In the genomic region with DNA sequence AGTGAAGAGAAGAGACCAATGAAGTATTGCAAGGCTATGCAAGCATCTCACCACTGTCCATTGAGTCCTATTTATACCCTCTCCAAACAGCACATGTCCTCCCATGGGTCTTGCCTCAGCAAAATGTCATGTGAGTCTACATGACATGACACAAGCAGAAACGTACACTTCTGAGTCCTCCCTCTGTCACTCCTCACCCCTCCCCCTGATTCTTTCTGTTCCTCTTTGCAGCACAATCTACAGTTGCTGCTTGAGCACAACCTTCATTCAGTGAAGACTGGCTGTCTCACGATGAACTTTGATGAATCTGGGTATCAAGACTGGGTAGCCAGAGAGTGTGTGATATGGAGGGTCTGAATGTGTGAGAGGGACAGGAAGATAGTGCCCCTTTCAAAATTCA, we compare ENCODE assay signal across 17 mouse cellular contexts. TPM values are rescaled to one million over a fixed set of nuclear protein-coding genes. Genes with fewer than 3 reads are reported as not detected.
"Had no signal": no experiment of that assay in that cellular context is flagged by ENCODE, and none has a peak within 500 bp of the region (broad histone marks: within the 10 kb centered on the region; RNA-seq: fewer than 3 reads in every experiment).

No protein-coding gene starts in this region.

- H3K9me3 ChIP-seq: neural tube, embryonic 12.5 days; neural tube, embryonic 13.5 days; neural tube, embryonic 15.5 days; stomach, embryonic 15.5 days had no signal

- H3K27me3 ChIP-seq: neural tube, embryonic 12.5 days; neural tube, embryonic 13.5 days; neural tube, embryonic 15.5 days; stomach, embryonic 15.5 days had no signal

- H3K4me2 ChIP-seq: neural tube, embryonic 12.5 days; neural tube, embryonic 13.5 days; neural tube, embryonic 15.5 days; stomach, embryonic 15.5 days had no signal

- H3K36me3 ChIP-seq: neural tube, embryonic 12.5 days; neural tube, embryonic 13.5 days; neural tube, embryonic 15.5 days; stomach, embryonic 15.5 days had no signal

- H3K4me3 ChIP-seq: neural tube, embryonic 12.5 days; neural tube, embryonic 13.5 days; neural tube, embryonic 15.5 days; stomach, embryonic 15.5 days had no signal

- H3K27ac ChIP-seq: neural tube, embryonic 12.5 days; neural tube, embryonic 13.5 days; neural tube, embryonic 15.5 days; stomach, embryonic 15.5 days; stomach, postnatal 0 days had no signal

- DNase-seq: retina, postnatal 1 day; right cerebral cortex, adult 18-20 months; right cerebral cortex, postnatal 14 days; right cerebral cortex, postnatal 4 days; spleen, adult 18-20 months; thymus, adult 18-20 months; thymus, adult 2 months; thymus, postnatal 14 days; thymus, postnatal 25 days; thymus, postnatal 36 days; thymus, postnatal 4 days had no signal

- H3K9ac ChIP-seq: neural tube, embryonic 12.5 days; neural tube, embryonic 13.5 days; neural tube, embryonic 15.5 days; stomach, embryonic 15.5 days had no signal

- H3K4me1 ChIP-seq: neural tube, embryonic 12.5 days; neural tube, embryonic 13.5 days; neural tube, embryonic 15.5 days; stomach, embryonic 15.5 days had no signal

RNA-seq across cellular contexts. Expression of a gene that starts 28.2 kb away (rescaled TPM):
- total RNA-seq: neutrophil, adult 5-6 weeks had no signal
